Mouse (Mus musculus): Measurements from ENCODE around the gene Helz. TPM values are rescaled to one million over a fixed set of nuclear protein-coding genes. Genes with fewer than 3 reads are reported as not detected.
"Not testable (repeated sequence)": the region's sequence is repeated elsewhere in the genome, so short reads cannot be mapped to it uniquely, and the experiment has no call there.

The Helz gene
- polyA plus RNA-seq, 1 experiment from 2014 or later: 13.9 TPM

- WGBS: 74% methylated on average over 12 of the region's 12 CpGs
- H3K4me3 ChIP-seq (ENCODE audit: low read length): no peak overlapping the region
- no peaks in the 10 kb centered on the region for H3K27me3 ChIP-seq (ENCODE audit: control insufficient read depth, insufficient read depth, low read length)
- H3K4me2 ChIP-seq (ENCODE audit: low read depth, low read length): no peak overlapping the region
- H3K9ac ChIP-seq (ENCODE audit: low read length): no peak overlapping the region
- H3K9me3 ChIP-seq (replicated peaks; ENCODE audit: control insufficient read depth, low read length): no peaks in the 10 kb centered on the region
- H3K36me3 ChIP-seq (ENCODE audit: control insufficient read depth, insufficient read depth): peaks cover 2% of the 10 kb centered on the region; the same call in 1 of the 2 replicates
- peaks cover 2% of the 10 kb centered on the region; the same call in 1 of the 2 replicates for H3K4me1 ChIP-seq (ENCODE audit: control insufficient read depth, insufficient read depth, low read length)
- ATAC-seq (replicated peaks; ENCODE audit: extremely low read depth, insufficient read depth, low FRiP score): 0 out of 2 replicates have a peak, but pooled peaks have one; percentile 61
- H3K27ac ChIP-seq (ENCODE audit: low read length): peak overlapping the region; percentile 44; the same call in 1 of the 2 replicates
Measured at GRCm38 (mm10) chr11:107584660-107585451, 37.1 kb downstream of the Helz start.

GRCm38 (mm10) chr11:107586129-107586528 lies 38.4 kb downstream of the Helz start:
- not testable (repeated sequence) for H3K27ac ChIP-seq (ENCODE audit: low read length); H3K4me2 ChIP-seq (ENCODE audit: low read depth, low read length); H3K4me1 ChIP-seq (ENCODE audit: control insufficient read depth, insufficient read depth, low read length); H3K9ac ChIP-seq (ENCODE audit: low read length); H3K36me3 ChIP-seq (ENCODE audit: control insufficient read depth, insufficient read depth); ATAC-seq (replicated peaks; ENCODE audit: extremely low read depth, insufficient read depth, low FRiP score); H3K4me3 ChIP-seq (ENCODE audit: low read length); H3K27me3 ChIP-seq (ENCODE audit: control insufficient read depth, insufficient read depth, low read length); H3K9me3 ChIP-seq (replicated peaks; ENCODE audit: control insufficient read depth, low read length)
- 69% methylated on average over 5 of the region's 5 CpGs for WGBS

- H3K4me1 ChIP-seq (ENCODE audit: control insufficient read depth, insufficient read depth, low read length): peaks cover 2% of the 10 kb centered on the region; the same call in 1 of the 2 replicates
- no peak overlapping the region for H3K9ac ChIP-seq (ENCODE audit: low read length)
- WGBS: 90% methylated on average over 7 of the region's 7 CpGs
- H3K4me2 ChIP-seq (ENCODE audit: low read depth, low read length): no peak overlapping the region
- H3K36me3 ChIP-seq (ENCODE audit: control insufficient read depth, insufficient read depth): peaks cover 3% of the 10 kb centered on the region; the same call in 1 of the 2 replicates
- H3K4me3 ChIP-seq (ENCODE audit: low read length): no peak overlapping the region
- no peak for ATAC-seq (replicated peaks; ENCODE audit: extremely low read depth, insufficient read depth, low FRiP score)
- H3K9me3 ChIP-seq (replicated peaks; ENCODE audit: control insufficient read depth, low read length): no peaks in the 10 kb centered on the region
- peak overlapping the region; percentile 37; the same call in 1 of the 2 replicates for H3K27ac ChIP-seq (ENCODE audit: low read length)
- no peaks in the 10 kb centered on the region for H3K27me3 ChIP-seq (ENCODE audit: control insufficient read depth, insufficient read depth, low read length)
Measured at GRCm38 (mm10) chr11:107587141-107587540, 39.4 kb downstream of the Helz start.

- no peak overlapping the region for H3K4me2 ChIP-seq (ENCODE audit: low read depth, low read length)
- no peaks in the 10 kb centered on the region for H3K9me3 ChIP-seq (replicated peaks; ENCODE audit: control insufficient read depth, low read length)
- peaks cover 28% of the 10 kb centered on the region for H3K36me3 ChIP-seq (ENCODE audit: control insufficient read depth, insufficient read depth)
- no peaks in the 10 kb centered on the region for H3K27me3 ChIP-seq (ENCODE audit: control insufficient read depth, insufficient read depth, low read length)
- H3K27ac ChIP-seq (ENCODE audit: low read length): no peak overlapping the region
- no peaks in the 10 kb centered on the region for H3K4me1 ChIP-seq (ENCODE audit: control insufficient read depth, insufficient read depth, low read length)
- H3K4me3 ChIP-seq (ENCODE audit: low read length): no peak overlapping the region
- no peak overlapping the region for H3K9ac ChIP-seq (ENCODE audit: low read length)
- 95% methylated on average over 5 of the region's 5 CpGs for WGBS
- ATAC-seq (replicated peaks; ENCODE audit: extremely low read depth, insufficient read depth, low FRiP score): no peak
Measured at GRCm38 (mm10) chr11:107592575-107592974, 44.8 kb downstream of the Helz start.

GRCm38 (mm10) chr11:107597381-107597780 lies 49.7 kb downstream of the Helz start:
- ATAC-seq (replicated peaks; ENCODE audit: extremely low read depth, insufficient read depth, low FRiP score): no peak
- Histone ChIP-seq H3K27ac (ENCODE audit: low read length) (no peak overlapping the region), H3K4me3 (ENCODE audit: low read length) (no peak overlapping the region), H3K4me1 (ENCODE audit: control insufficient read depth, insufficient read depth, low read length) (no peaks in the 10 kb centered on the region), H3K4me2 (ENCODE audit: low read depth, low read length) (no peak overlapping the region), H3K36me3 (ENCODE audit: control insufficient read depth, insufficient read depth) (peaks cover 42% of the 10 kb centered on the region), H3K9me3 (replicated peaks; ENCODE audit: control insufficient read depth, low read length) (no peaks in the 10 kb centered on the region), H3K9ac (ENCODE audit: low read length) (no peak overlapping the region), H3K27me3 (ENCODE audit: control insufficient read depth, insufficient read depth, low read length) (no peaks in the 10 kb centered on the region)
- 91% methylated on average over 4 of the region's 4 CpGs for WGBS

- 0 out of 2 replicates have a peak, but pooled peaks cover 3% of the 10 kb centered on the region for H3K4me1 ChIP-seq (ENCODE audit: control insufficient read depth, insufficient read depth, low read length)
- H3K4me2 ChIP-seq (ENCODE audit: low read depth, low read length): no peak overlapping the region
- peaks cover 26% of the 10 kb centered on the region for H3K36me3 ChIP-seq (ENCODE audit: control insufficient read depth, insufficient read depth)
- H3K27ac ChIP-seq (ENCODE audit: low read length): no peak overlapping the region
- WGBS: 90% methylated on average over 7 of the region's 7 CpGs
- H3K27me3 ChIP-seq (ENCODE audit: control insufficient read depth, insufficient read depth, low read length): no peaks in the 10 kb centered on the region
- H3K9me3 ChIP-seq (replicated peaks; ENCODE audit: control insufficient read depth, low read length): no peaks in the 10 kb centered on the region
- ATAC-seq (replicated peaks; ENCODE audit: extremely low read depth, insufficient read depth, low FRiP score): no peak
- H3K4me3 ChIP-seq (ENCODE audit: low read length): no peak overlapping the region
- no peak overlapping the region for H3K9ac ChIP-seq (ENCODE audit: low read length)
Measured at GRCm38 (mm10) chr11:107605694-107606093, 58.0 kb downstream of the Helz start.

- H3K4me2 ChIP-seq (ENCODE audit: low read depth, low read length): no peak overlapping the region
- no peaks in the 10 kb centered on the region for H3K27me3 ChIP-seq (ENCODE audit: control insufficient read depth, insufficient read depth, low read length)
- no peak overlapping the region for H3K27ac ChIP-seq (ENCODE audit: low read length)
- no peak overlapping the region for H3K9ac ChIP-seq (ENCODE audit: low read length)
- H3K4me3 ChIP-seq (ENCODE audit: low read length): no peak overlapping the region
- 84% methylated on average over 5 of the region's 5 CpGs for WGBS
- no peak for ATAC-seq (replicated peaks; ENCODE audit: extremely low read depth, insufficient read depth, low FRiP score)
- peaks cover 14% of the 10 kb centered on the region; the same call in 1 of the 2 replicates for H3K36me3 ChIP-seq (ENCODE audit: control insufficient read depth, insufficient read depth)
- H3K9me3 ChIP-seq (replicated peaks; ENCODE audit: control insufficient read depth, low read length): no peaks in the 10 kb centered on the region
- peaks cover 2% of the 10 kb centered on the region; the same call in 1 of the 2 replicates for H3K4me1 ChIP-seq (ENCODE audit: control insufficient read depth, insufficient read depth, low read length)
Measured at GRCm38 (mm10) chr11:107613906-107614305, 66.2 kb downstream of the Helz start.

GRCm38 (mm10) chr11:107615696-107616095 lies 68.0 kb downstream of the Helz start:
- 74% methylated on average over 4 of the region's 5 CpGs for WGBS
- Histone ChIP-seq H3K9me3 (replicated peaks; ENCODE audit: control insufficient read depth, low read length) (no peaks in the 10 kb centered on the region), H3K4me1 (ENCODE audit: control insufficient read depth, insufficient read depth, low read length) (peaks cover 2% of the 10 kb centered on the region; the same call in 1 of the 2 replicates), H3K4me3 (ENCODE audit: low read length) (no peak overlapping the region), H3K4me2 (ENCODE audit: low read depth, low read length) (no peak overlapping the region), H3K27ac (ENCODE audit: low read length) (no peak overlapping the region), H3K27me3 (ENCODE audit: control insufficient read depth, insufficient read depth, low read length) (no peaks in the 10 kb centered on the region), H3K9ac (ENCODE audit: low read length) (no peak overlapping the region), H3K36me3 (ENCODE audit: control insufficient read depth, insufficient read depth) (peaks cover 21% of the 10 kb centered on the region)
- no peak for ATAC-seq (replicated peaks; ENCODE audit: extremely low read depth, insufficient read depth, low FRiP score)

- Histone ChIP-seq H3K36me3 (ENCODE audit: control insufficient read depth, insufficient read depth) (peaks cover 28% of the 10 kb centered on the region), H3K27ac (ENCODE audit: low read length) (no peak overlapping the region), H3K4me2 (ENCODE audit: low read depth, low read length) (no peak overlapping the region), H3K4me3 (ENCODE audit: low read length) (no peak overlapping the region), H3K9me3 (replicated peaks; ENCODE audit: control insufficient read depth, low read length) (no peaks in the 10 kb centered on the region), H3K4me1 (ENCODE audit: control insufficient read depth, insufficient read depth, low read length) (peaks cover 2% of the 10 kb centered on the region; the same call in 1 of the 2 replicates), H3K9ac (ENCODE audit: low read length) (no peak overlapping the region), H3K27me3 (ENCODE audit: control insufficient read depth, insufficient read depth, low read length) (no peaks in the 10 kb centered on the region)
- 81% methylated on average over 5 of the region's 5 CpGs for WGBS
- ATAC-seq (replicated peaks; ENCODE audit: extremely low read depth, insufficient read depth, low FRiP score): no peak
Measured at GRCm38 (mm10) chr11:107617976-107618375, 70.2 kb downstream of the Helz start.

Measured in heart, embryonic 16.5 days (tissue).